Mouse (Mus musculus) hindbrain, embryonic 12.5 days (tissue): ENCODE data around the gene Nbl1. TPM values are rescaled to one million over a fixed set of nuclear protein-coding genes. Genes with fewer than 3 reads are reported as not detected.
A peak's percentile ranks its signal among the peaks of the same experiment; 100 is the strongest.

Source experiments
- ATAC-seq: fragments of 200-750 bp; cut with Nextera tagmentation; 2 replicates; pipeline ENCODE4 v1.8.0; 2017; ENCODE audit warnings: moderate TSS enrichment; ENCODE audit not compliant: low FRiP score
- H3K27ac ChIP-seq: fragments of 300-500 bp; sonication (generic); 2 replicates; pipeline ENCODE4 v1.5.1; 2016; ENCODE audit warnings: mild to moderate bottlenecking
- H3K27me3 ChIP-seq: fragments of 300-500 bp; sonication (generic); 2 replicates; pipeline ENCODE4 v1.6.1; 2016; ENCODE audit warnings: mild to moderate bottlenecking
- H3K36me3 ChIP-seq: fragments of 300-500 bp; sonication (generic); 2 replicates; pipeline ENCODE4 v1.6.1; 2016; ENCODE audit warnings: mild to moderate bottlenecking
- H3K4me1 ChIP-seq: fragments of 300-500 bp; sonication (generic); 2 replicates; pipeline ENCODE4 v1.6.1; 2016
- H3K4me2 ChIP-seq: fragments of 300-500 bp; sonication (generic); replicated peaks from 2 replicates; pipeline ENCODE4 v1.6.1; 2016; ENCODE audit warnings: mild to moderate bottlenecking
- H3K4me3 ChIP-seq: fragments of 300-500 bp; sonication (generic); 2 replicates; pipeline ENCODE4 v1.5.1; 2016; ENCODE audit warnings: mild to moderate bottlenecking
- H3K9ac ChIP-seq: fragments of 300-500 bp; sonication (generic); 2 replicates; pipeline ENCODE4 v1.6.1; 2016; ENCODE audit warnings: mild to moderate bottlenecking, moderate library complexity
- H3K9me3 ChIP-seq: fragments of 300-500 bp; sonication (generic); replicated peaks from 2 replicates; pipeline ENCODE4 v1.6.1; 2016; ENCODE audit warnings: mild to moderate bottlenecking
- WGBS: fragments of 180-500 bp; shearing (Covaris S2); methylation state at CpG from one replicate; pipeline ENCODE4 v1.1.7; 2016; 5-methylcytosine and 5-hydroxymethylcytosine counted together
- polyA plus RNA-seq: library from polyadenylated mRNA; unstranded; fragments of >200 nt; fragmentation: Nextera tagmentation; extraction: Ambion mirVana; gene quantifications from 2 replicates; pipeline ENCODE4 v1.2.1, GENCODE M21; 2016

Gene Nbl1
- polyA plus RNA-seq, 1 experiment from 2014 or later: 56.1 TPM

DNA sequence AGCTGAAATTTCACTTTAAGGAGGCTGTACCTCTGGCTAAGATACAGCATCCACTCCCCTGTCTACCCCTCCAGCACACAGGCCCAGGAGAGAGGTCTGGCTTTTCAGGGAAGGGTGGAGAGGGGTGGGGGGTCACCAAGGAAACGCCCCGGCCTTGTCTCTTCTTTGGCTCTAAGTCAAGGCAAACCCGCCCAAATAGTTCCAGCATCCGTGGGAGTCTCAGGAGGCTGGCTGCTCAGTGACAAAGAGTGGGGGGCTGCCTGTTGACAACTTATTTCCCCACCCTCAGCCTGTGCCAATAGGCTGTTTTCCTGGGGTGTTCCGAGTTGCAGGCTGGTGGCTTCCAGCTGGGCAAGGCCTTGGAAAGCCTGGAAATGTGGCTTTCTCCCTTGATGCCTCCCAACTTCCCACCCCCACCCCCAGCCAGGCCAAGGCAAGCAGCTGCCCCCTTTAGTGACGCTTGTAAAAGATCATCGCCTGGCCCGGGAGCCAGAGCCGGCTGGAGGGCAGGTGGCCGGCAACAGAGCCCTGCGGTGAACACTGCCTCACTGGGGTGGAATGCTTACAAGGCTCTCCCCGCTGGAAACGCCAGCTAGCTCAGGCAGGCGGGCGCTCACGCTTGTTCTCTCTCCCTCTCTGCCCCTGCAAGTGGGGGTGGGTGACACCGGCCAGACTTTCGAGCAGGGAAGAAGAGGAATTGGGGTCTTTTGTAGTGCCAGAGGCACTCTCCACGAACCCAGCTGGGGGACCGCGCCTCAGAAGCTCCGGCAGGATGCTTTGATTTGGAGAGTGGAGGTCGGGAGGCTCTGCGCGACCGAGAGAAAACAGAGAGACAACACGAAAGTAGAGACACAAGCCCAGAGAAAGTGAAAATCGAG lies 1.1 kb downstream of the Nbl1 start:
- no peaks in the 10 kb centered on the region for H3K36me3 ChIP-seq
- H3K4me3 ChIP-seq: peak overlapping the region; percentile 60
- 2% methylated on average over 28 of the region's 28 CpGs for WGBS
- peaks cover 6% of the 10 kb centered on the region; the same call in 1 of the 2 replicates for H3K9me3 ChIP-seq
- peak overlapping the region; percentile 77 for H3K27ac ChIP-seq
- H3K4me1 ChIP-seq: peaks cover 30% of the 10 kb centered on the region
- peak; percentile 68 for ATAC-seq
- peak overlapping the region; percentile 82 for H3K9ac ChIP-seq
- H3K27me3 ChIP-seq: peaks cover 81% of the 10 kb centered on the region
- peak overlapping the region; percentile 93 for H3K4me2 ChIP-seq

GRCm38 (mm10) chr4:139091066-139091465 lies 1.7 kb downstream of the Nbl1 start:
- H3K27me3 ChIP-seq: peaks cover 81% of the 10 kb centered on the region
- peak overlapping the region; percentile 82; the same call in 1 of the 2 replicates for H3K9ac ChIP-seq
- peak overlapping the region; percentile 60 for H3K4me3 ChIP-seq
- peaks cover 6% of the 10 kb centered on the region; the same call in 1 of the 2 replicates for H3K9me3 ChIP-seq
- no peak overlapping the region; the same call in 1 of the 2 replicates for H3K27ac ChIP-seq
- no peaks in the 10 kb centered on the region for H3K36me3 ChIP-seq
- ATAC-seq: no peak; the same call in 1 of the 2 replicates
- WGBS: 21% methylated on average over 7 of the region's 7 CpGs
- H3K4me2 ChIP-seq: peak overlapping the region; percentile 93
- peaks cover 30% of the 10 kb centered on the region for H3K4me1 ChIP-seq

- Histone ChIP-seq H3K4me1 (peaks cover 30% of the 10 kb centered on the region), H3K9ac (0 out of 2 replicates have a peak overlapping the region, but pooled peaks have one; percentile 23), H3K27me3 (peaks cover 82% of the 10 kb centered on the region), H3K27ac (no peak overlapping the region), H3K4me3 (peak overlapping the region; percentile 60; the same call in 1 of the 2 replicates), H3K4me2 (peak overlapping the region; percentile 93), H3K36me3 (no peaks in the 10 kb centered on the region), H3K9me3 (peaks cover 4% of the 10 kb centered on the region; the same call in 1 of the 2 replicates)
- no peak for ATAC-seq
- 61% methylated on average over 15 of the region's 15 CpGs for WGBS
These were observed 2.4 kb downstream of the Nbl1 start for GRCm38 (mm10) chr4:139090303-139090940.

GRCm38 (mm10) chr4:139088982-139089671 lies 3.7 kb downstream of the Nbl1 start:
- WGBS: 52% methylated on average over 9 of the region's 9 CpGs
- no peaks in the 10 kb centered on the region for H3K9me3 ChIP-seq
- H3K9ac ChIP-seq: no peak overlapping the region
- H3K4me2 ChIP-seq: no peak overlapping the region
- no peak for ATAC-seq
- H3K4me3 ChIP-seq: no peak overlapping the region
- peaks cover 28% of the 10 kb centered on the region for H3K4me1 ChIP-seq
- peaks cover 79% of the 10 kb centered on the region for H3K27me3 ChIP-seq
- H3K36me3 ChIP-seq: no peaks in the 10 kb centered on the region
- H3K27ac ChIP-seq: no peak overlapping the region; the same call in 1 of the 2 replicates

DNA sequence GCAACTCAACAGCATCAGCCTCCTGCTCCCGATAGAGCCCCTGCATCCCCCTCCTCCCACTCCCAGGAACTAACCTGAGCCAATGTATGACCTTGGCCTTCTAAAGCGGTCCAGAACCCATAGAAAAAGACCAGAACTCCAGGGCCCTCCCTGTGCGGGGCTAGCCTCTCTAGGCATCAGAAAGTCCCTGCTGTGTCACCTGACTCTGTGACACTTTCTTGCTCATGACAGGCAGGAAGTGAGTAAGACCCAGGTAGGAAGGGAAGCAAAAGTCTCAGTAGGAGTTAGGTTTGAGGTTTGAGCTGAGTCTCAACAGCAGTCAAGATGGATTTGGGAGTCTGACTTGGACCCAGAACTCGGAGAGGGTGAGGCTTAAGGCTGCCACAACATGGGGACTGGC lies 5.8 kb downstream of the Nbl1 start:
- H3K36me3 ChIP-seq: no peaks in the 10 kb centered on the region
- H3K4me1 ChIP-seq: peaks cover 36% of the 10 kb centered on the region
- ATAC-seq: no peak
- H3K9ac ChIP-seq: no peak overlapping the region
- peaks cover 58% of the 10 kb centered on the region for H3K27me3 ChIP-seq
- 70% methylated on average over 4 of the region's 4 CpGs for WGBS
- no peaks in the 10 kb centered on the region for H3K9me3 ChIP-seq
- no peak overlapping the region for H3K4me2 ChIP-seq
- no peak overlapping the region for H3K27ac ChIP-seq
- no peak overlapping the region for H3K4me3 ChIP-seq

GRCm38 (mm10) chr4:139086037-139086436 lies 6.8 kb downstream of the Nbl1 start:
- peaks cover 48% of the 10 kb centered on the region for H3K27me3 ChIP-seq
- no peak overlapping the region for H3K4me2 ChIP-seq
- H3K4me3 ChIP-seq: no peak overlapping the region
- no peaks in the 10 kb centered on the region for H3K36me3 ChIP-seq
- 18% methylated on average over 5 of the region's 5 CpGs for WGBS
- H3K4me1 ChIP-seq: peaks cover 32% of the 10 kb centered on the region
- H3K27ac ChIP-seq: no peak overlapping the region
- ATAC-seq: no peak
- H3K9ac ChIP-seq: peak overlapping the region; percentile 3; the same call in 1 of the 2 replicates
- no peaks in the 10 kb centered on the region for H3K9me3 ChIP-seq

DNA sequence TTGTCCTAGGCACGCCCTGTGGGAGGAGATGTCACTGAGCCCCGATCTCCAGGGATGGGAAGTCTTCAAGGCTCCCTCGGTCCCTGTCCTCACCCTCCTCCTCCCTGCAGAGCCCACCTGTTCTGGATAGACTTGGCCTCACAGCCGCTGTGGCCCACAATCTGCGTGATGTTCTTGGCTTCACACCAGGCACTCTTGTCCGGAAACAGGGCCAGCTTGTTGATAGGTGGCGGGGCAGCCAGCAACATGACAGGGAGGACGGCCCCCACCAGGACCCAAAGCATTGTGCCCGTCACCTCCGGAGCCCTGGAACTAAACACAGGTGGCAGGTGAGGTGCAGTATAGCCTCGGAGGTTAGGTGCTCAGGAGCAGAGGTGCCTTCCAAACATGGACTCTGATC lies 7.5 kb downstream of the Nbl1 start:
- peaks cover 41% of the 10 kb centered on the region for H3K27me3 ChIP-seq
- H3K4me1 ChIP-seq: peaks cover 27% of the 10 kb centered on the region
- no peak overlapping the region for H3K4me3 ChIP-seq
- no peak overlapping the region for H3K9ac ChIP-seq
- H3K36me3 ChIP-seq: no peaks in the 10 kb centered on the region
- WGBS: 75% methylated on average over 11 of the region's 11 CpGs
- H3K27ac ChIP-seq: no peak overlapping the region
- no peak overlapping the region for H3K4me2 ChIP-seq
- ATAC-seq: no peak
- no peaks in the 10 kb centered on the region for H3K9me3 ChIP-seq

- peak; percentile 76 for ATAC-seq
- Histone ChIP-seq H3K36me3 (no peaks in the 10 kb centered on the region), H3K9me3 (no peaks in the 10 kb centered on the region), H3K4me3 (no peak overlapping the region), H3K4me2 (peak overlapping the region; percentile 34), H3K27ac (no peak overlapping the region), H3K27me3 (peaks cover 25% of the 10 kb centered on the region), H3K9ac (peak overlapping the region; percentile 13; the same call in 1 of the 2 replicates), H3K4me1 (peaks cover 25% of the 10 kb centered on the region)
- 30% methylated on average over 12 of the region's 12 CpGs for WGBS
These were observed 9.8 kb downstream of the Nbl1 start for GRCm38 (mm10) chr4:139082790-139083564.

GRCm38 (mm10) chr4:139081270-139081931 lies 11.4 kb downstream of the Nbl1 start:
- no peak overlapping the region for H3K9ac ChIP-seq
- no peak overlapping the region for H3K27ac ChIP-seq

DNA sequence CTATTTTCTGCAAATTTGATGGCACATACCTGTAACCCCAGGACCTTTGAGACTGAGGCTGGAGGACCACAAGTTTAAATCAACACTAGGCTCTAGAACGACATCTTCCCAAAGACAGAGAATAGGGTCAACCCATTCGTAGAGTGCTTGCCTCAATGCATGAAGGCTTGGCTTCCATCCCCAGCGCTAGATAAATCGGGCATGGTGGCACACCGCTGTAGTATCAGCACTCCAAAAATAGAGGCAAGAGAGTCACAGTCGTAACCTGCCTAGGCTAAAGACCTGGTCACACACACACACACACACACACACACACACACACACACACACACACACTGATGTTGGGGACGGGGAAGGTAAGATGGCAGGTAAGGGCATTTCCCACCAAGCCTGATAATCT lies 12.5 kb downstream of the Nbl1 start:
- Histone ChIP-seq H3K4me1 (peaks cover 30% of the 10 kb centered on the region), H3K9ac (no peak overlapping the region), H3K36me3 (no peaks in the 10 kb centered on the region), H3K4me2 (no peak overlapping the region), H3K9me3 (no peaks in the 10 kb centered on the region), H3K4me3 (no peak overlapping the region), H3K27ac (no peak overlapping the region), H3K27me3 (peaks cover 36% of the 10 kb centered on the region)
- no peak for ATAC-seq
- WGBS: 96% methylated on average over 7 of the region's 7 CpGs

More at GRCm38 (mm10) chr4:139081270-139081931, 11.4 kb downstream of the Nbl1 start:
- no peaks in the 10 kb centered on the region for H3K9me3 ChIP-seq
- peaks cover 31% of the 10 kb centered on the region for H3K27me3 ChIP-seq
- no peak overlapping the region for H3K4me2 ChIP-seq
- no peak overlapping the region for H3K4me3 ChIP-seq
- H3K4me1 ChIP-seq: peaks cover 25% of the 10 kb centered on the region
- 68% methylated on average over 18 of the region's 18 CpGs for WGBS
- H3K36me3 ChIP-seq: no peaks in the 10 kb centered on the region
- ATAC-seq: no peak

DNA sequence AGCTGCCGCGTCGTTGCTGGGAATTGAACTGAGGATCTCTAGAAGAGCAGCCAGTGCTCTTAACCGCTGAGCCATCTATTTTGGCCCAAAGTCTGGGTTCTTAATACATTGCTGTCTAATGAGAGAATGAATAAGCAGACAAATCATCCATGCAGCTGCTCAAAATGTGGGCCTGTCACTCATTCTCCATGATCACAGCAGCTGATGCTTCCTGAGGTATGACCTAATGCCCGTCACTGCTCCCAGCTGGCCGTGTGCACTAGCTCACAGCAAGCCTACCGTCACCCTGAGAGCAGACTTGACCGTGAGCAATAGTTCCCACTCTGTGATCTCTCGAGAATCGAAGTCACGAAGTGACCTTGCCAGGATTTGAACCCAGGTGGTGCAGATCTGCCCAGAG lies 13.4 kb downstream of the Nbl1 start:
- ATAC-seq: no peak
- H3K9me3 ChIP-seq: no peaks in the 10 kb centered on the region
- peaks cover 37% of the 10 kb centered on the region for H3K27me3 ChIP-seq
- H3K36me3 ChIP-seq: no peaks in the 10 kb centered on the region
- no peak overlapping the region for H3K27ac ChIP-seq
- H3K9ac ChIP-seq: no peak overlapping the region
- no peak overlapping the region for H3K4me2 ChIP-seq
- peaks cover 38% of the 10 kb centered on the region for H3K4me1 ChIP-seq
- H3K4me3 ChIP-seq: no peak overlapping the region
- WGBS: 73% methylated on average over 11 of the region's 11 CpGs
